Mouse (Mus musculus) frontal cortex, postnatal 36 days (tissue): ENCODE measurements around the gene Ndufa11.
A peak's percentile ranks its signal among the peaks of the same experiment; 100 is the strongest.

Experiments
- DNase-seq, 2 experiments: peaks; one replicate each; pipeline ENCODE4 v3.0.0; 2022; ENCODE audit warnings: low spot score in 2 of 2

Gene Ndufa11

DNA sequence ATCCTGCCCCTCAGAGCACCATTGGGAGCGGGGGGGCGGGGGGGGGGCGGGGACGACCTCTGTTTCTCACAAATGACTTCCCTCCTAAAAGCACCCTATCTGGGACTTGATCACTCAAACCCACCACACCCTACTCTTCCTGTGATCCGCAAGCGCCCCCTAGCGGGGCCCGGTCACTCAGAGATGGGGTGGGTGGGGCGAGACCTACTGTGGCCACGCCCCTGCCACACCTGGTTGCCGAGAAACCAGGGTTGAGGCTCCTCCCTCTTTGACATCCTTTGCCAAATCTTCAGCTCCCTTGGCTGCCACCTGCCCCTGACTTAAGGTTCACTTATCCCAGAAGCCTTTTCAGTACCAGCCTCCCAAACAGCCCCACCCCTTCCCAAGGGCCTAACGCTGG lies 40.6 kb downstream of the Ndufa11 start:
- peak; percentile 35 to 56 for DNase-seq

DNA sequence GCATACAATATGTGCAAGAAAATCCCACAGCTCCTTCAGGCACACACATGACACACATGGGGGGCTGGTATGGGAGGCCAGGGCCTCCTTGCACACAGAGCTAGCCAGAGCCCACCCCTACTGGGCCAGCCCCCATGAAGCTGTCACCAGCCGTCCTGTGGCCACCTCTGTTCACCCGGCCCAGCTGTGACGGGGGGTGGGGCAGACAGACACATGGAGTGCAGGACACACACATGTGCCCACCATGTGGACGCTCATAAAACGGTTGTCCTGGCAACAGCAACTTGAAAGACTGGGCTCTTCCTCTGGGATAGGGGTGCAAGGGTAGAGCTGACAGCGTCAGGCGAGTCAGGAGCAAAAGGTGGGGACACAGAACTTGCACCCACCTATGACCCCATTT lies 41.7 kb downstream of the Ndufa11 start:
- DNase-seq = no peak

DNA sequence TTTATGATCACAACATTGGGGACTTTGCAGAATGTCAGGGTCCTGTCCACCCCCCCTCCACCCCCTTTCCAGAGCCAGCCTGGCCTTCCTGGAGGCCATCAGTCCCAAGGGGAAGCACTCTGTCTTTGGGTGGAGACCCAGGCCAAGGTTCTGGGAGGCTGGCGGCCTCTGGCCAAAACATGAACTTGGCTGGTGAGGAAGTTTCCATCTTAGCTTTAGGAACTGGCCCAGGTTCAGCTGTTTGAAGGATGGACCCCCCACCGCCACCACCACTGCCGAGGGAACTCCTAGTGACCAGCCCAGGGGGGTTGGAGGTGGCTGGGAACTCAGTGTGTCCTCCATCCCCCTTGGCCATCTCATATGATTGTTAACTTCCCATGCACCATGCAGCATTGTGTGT lies 43.5 kb downstream of the Ndufa11 start:
- no peak for DNase-seq

DNA sequence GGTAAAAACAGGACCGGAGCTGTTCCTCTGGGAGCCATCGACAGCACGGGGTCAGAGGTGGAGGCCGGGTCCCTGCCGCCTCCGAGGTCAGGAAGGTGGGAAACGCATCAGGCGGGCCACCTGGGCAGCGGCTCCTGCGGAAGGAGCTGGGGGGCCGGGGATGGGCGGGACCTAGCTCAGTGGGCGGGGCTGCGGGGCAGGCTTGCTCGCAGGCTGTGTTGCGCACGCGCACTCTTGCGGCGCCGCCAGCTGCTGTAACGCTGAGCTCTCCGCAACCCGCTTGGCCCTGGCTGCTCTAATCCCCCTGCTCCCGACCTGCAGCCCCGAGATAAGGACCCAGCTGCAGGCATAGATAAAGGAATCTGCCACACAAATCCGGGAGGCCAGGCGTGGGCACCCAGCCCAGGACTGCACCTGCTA lies 44.4 kb downstream of the Ndufa11 start:
- peak; percentile 85 to 86 for DNase-seq

DNA sequence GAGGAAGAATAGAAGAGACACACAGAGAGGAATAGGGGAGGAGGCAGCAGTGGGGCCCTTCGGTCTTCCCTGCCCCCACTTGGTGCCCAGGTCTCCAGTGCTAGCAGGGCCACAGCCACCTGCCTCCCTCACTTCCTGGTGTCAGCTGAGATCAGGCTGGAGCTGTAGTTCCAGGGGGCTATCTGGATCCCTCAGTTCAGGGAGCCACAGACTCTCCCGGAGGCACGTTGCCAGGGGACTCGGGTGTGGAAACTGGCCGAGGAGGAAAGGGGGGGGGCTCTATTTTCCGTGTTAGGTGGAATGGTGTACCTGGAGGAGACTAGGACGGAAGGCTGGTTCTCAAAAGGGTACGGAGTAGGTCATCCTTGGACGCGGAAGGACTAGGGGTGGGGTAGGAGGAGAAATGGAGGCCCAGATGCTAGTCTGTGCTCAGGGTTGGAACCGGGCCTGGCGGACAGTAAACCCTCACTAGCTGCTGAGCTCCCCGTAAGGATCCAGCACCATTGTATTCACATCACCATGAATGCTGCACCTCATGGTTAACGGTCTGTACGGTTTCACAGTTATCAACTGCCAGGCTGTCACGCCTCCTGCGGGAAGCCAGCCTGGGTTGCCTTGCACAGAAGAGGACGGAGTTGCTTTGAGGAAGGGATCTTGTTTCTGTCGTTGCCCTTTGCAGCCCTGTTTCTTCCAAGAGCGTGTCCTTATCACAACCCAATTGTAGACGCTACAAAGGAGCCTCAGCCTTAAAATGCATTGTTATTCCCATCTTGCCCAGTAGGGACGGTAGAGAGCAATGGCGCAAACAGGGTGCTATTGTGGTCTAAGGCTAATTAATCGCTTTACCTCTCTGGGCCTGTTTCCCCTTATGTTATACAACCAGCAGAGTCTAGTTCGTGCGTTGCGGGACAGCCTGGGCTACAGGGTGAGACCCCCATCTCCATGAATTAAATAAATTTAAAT lies 45.5 kb downstream of the Ndufa11 start:
- DNase-seq = peak; percentile 58 to 78

DNA sequence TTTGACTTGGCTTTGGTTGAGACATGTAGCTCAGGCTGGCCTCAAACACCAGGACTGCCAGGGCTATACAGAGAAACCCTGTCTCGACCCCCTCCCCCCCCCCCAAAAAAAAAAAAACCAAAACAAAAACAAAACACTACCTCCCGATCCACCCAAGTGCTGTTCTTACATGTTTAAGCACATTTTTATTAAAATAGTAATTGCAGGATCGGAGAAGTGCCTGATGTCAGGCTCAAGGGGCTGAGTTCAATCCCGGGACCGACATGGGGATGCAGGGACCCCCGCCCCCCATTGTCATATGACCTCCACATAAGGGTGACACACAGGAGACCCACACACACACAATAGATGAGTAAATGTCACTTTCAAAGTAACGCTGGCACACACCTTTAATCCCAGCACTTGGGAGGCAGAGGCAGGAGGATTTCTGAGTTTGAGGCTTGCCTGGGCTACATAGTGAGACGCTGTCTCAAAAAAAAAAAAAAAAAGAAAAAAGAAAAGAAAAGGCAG lies 46.2 kb downstream of the Ndufa11 start:
- no peak for DNase-seq

DNA sequence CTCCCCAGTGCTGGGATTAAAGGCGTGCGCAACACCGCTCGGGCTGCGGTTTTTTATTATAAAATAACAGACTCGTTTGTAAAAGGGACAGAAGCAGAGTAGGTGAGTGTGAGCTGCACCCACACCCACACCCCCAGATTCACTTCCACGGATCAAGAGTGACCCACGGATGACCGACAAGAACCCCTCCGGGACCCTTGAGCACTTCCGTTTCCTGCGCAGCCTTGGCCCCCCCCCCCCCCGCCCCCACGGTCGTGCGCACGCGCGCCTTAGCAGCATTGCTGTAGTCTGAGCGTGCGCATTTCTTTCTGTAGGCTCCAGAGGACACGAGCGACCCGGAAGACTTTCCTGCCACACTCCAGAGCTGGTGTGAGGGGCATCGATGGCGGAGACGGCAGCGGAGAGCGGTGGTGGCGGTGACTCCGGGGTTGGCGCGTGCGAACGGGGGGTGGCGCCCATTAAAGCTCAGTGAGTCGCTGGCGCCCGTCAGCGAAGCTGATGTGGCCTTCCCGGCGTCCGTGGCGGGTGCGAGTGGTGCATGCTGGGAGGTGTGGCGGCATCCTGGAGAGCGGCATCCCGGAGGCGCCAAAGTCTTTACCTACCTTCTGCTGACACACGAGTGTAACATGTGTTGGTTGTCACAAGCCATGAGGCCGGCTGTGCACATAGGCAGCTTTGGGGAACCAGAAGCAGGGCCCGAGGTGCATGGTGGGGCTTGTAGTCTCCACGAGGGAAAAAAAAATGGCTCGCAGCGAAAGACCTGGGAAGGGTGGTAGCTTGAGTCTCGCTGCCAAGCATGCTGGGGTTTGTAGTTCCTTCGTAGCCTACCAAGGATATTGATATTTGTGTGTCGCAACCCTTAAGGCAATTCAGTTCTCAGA lies 47.1 kb downstream of the Ndufa11 start, which contains the start of gene Dus3l:
Gene Dus3l (plus strand): TSS at position 284 of the 881 bp plus-strand sequence.
- DNase-seq = peak; percentile 92

DNA sequence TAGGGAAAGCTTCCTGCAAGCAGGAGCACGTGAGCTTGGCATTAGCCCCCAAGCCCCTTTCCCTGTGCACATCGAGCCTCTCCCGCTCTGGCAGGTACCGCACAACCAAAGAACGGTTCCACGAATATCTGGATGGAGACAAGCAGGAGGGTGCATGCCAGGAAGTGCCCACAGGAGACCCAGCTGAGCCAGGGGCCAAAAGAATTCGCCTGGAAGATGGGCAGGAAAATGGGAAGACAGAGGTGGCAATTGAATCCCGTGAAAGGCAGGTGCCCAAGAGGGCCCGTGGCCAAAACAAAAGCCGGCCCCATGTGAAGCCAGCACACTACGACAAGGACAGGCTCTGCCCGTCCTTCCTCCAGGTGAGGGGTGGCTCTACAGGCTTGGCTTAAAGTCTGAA lies 47.9 kb downstream of the Ndufa11 start:
- no peak for DNase-seq

DNA sequence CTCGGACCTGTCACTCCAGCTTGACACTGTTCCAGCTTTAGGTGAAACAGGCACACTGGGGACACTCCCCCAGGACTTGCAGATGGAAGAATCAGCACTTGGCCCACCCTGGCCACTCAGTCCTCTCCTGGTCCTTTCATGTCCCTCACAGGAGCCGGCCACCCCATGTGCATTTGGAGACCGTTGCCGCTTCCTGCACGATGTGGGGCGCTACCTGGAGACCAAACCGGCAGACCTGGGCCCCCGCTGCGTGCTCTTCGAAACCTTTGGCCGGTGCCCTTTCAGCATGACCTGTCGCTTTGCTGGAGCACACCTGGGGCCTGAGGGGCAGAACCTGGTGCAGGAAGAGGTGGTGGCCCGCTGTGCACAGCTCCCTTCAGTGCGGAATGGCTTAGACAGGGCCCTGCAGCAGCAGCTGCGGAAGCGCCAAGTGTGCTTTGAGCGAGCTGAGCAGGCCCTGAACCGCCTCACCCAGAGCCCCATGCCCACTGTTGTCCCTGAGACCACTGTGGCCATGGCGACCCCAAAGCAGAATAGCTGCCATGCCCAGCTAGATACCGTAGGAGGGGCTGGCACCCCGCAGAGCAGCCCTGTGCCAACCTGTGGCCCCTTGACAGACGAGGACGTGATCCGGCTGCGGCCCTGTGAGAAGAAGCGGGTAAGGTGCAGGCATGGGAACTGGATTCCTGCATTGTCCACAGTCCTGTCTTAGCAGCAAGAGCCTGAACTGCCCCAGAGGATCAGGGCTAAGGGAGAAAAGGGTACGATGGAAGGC lies 49.3 kb downstream of the Ndufa11 start:
- no peak for DNase-seq

DNA sequence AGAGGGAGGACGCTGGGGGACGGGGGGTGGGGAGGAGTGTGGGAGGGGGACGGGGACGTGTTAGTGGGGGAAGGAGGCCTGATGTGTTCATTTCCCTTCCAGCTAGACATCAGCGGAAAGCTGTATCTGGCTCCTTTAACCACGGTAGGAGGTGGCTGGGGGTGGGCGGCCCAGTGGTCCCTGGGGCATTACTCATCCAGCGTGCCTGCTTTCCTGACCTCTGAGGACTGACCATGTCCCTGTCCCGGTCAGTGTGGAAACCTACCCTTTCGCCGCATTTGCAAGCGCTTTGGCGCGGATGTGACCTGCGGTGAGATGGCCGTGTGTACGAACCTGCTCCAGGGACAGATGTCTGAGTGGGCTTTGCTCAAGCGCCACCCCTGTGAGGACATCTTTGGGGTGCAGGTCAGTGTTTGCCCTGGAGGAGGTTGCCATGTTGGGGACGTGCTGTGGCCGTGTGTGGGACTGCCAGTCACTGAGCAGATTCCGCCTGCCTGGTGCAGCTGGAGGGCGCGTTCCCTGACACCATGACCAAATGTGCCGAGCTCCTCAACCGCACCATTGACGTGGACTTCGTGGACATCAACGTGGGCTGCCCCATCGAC lies 50.1 kb downstream of the Ndufa11 start:
- DNase-seq = no peak

DNA sequence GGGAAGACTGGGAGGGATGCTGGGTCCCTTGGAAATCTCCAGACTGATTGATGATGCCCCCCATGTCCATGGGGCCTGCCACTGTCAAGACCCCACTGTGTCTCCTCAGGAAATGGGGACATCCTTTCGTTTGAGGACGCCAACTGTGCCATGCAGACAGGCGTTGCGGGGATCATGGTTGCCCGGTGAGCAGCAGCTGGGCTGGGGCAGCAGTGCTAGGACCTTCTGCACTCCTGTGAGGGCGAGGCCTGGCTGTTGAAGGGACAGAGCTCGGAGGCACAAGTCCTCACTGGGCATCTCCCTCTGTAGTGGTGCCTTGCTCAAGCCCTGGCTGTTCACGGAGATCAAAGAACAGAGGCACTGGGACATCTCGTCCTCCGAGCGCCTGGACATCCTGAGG lies 51.4 kb downstream of the Ndufa11 start:
- no peak for DNase-seq

DNA sequence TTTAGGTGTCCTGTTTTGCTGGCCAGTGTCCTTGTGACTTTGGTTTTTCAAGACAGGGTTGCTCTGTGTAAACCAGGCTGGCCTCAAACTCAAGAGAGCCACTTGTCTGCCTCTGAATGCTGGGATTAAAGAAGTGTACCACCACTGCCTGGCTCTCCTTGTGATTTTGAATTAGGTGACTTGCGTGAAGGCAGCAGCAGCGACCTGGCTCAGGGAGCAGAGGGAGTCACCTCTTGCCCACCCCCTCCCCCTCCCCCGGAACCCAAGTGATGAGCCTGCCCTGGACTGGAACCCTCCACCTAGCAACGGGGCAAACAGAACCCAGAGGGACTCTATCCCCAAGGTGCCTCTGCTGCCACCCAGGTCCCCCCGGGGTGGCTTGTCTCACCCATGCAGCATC lies 52.4 kb downstream of the Ndufa11 start, which contains the start of gene Prr22:
Gene Prr22 (plus strand): TSS at position 301 of the 400 bp plus-strand sequence.
- DNase-seq = no peak
